Mouse (Mus musculus): Measurements from ENCODE around the gene Kit. TPM values are rescaled to one million over a fixed set of nuclear protein-coding genes. Genes with fewer than 3 reads are reported as not detected.

Kit gene
- total RNA-seq (2021), result 10 to 100 TPM; 84.4 to 91.7 TPM
- long read RNA-seq, full-length matches to known transcripts, result 6 of 20 reads
- long read RNA-seq, partial matches to known transcripts, result 13 of 20 reads
- long read RNA-seq, other reads (novel, unspliced or antisense), result 1 of 20 reads

DNA sequence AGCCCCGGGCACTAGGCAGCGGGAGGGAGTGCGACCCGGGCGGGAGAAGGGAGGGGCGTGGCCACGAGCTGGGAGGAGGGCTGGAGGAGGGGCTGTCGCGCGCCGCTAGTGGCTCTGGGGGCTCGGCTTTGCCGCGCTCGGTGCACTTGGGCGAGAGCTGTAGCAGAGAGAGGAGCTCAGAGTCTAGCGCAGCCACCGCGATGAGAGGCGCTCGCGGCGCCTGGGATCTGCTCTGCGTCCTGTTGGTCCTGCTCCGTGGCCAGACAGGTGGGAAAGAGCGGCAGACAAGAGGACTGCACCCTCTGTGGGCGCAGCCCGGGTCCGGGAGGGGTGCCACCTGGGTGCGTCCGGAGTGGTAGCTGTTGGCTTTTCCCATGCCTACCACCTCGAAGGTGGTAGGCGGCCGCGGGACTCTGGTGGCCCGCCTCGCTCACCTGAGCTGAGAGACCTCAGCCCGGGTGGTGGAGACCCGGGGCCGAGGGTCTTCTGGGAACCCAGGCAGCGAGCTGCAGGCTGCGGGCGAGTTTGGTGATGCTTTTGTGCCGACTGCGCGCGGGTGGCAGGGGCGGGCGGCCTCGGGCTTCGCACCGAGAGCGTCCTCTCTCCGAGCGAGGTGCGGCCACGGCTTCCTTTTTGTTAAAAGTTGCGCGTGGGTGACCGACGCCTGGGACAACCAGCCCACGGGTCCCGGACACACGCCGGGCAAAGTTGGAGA, at the start of gene Kit:
TSS of gene Kit (plus strand) at position 65 of the 715 bp plus-strand sequence.
- peak; percentile 73 to 82 for DNase-seq (ENCODE audit: low spot score in 2 of 2)

DNA sequence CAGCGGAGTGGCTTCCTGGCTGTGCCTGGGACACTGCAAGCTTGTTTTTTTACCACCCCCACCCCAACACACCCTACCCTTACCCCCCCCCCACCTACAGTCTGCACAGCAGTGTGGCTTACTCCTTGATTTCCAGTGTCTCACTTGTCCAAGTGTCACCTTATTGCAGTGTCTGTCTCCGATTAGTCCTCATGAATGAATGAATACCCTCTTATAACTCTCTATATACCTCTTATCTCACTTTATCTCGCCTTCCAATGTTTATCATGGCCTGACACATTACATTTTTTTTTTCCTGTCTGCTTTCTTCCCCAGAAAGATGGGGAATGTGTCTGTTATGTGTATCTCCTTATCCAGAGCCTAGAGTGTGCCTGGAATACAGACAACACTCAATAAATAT, 38.6 kb upstream of the Kit start:
- no peak for DNase-seq (ENCODE audit: low spot score in 2 of 2)

DNA sequence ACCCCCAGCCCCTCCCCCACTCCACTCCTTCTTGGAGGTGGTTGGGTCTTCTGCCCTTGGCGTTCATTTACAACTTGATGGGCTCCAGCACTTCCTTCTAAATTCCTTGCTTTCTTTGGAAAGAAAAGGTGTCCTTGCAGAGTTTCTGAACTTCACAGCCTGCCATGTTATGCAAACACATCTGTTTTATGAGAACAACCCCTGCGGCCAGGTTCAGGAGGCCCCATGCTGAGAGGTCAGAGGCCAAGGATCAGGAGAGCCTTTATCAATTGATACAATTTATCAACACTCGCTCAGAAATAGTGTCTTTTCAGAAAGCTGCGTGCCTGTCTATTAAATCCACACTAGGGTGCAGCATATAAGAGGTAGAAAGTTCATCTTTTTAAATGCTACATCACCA, 37.0 kb upstream of the Kit start:
- DNase-seq (ENCODE audit: low spot score in 2 of 2), result no peak

DNA sequence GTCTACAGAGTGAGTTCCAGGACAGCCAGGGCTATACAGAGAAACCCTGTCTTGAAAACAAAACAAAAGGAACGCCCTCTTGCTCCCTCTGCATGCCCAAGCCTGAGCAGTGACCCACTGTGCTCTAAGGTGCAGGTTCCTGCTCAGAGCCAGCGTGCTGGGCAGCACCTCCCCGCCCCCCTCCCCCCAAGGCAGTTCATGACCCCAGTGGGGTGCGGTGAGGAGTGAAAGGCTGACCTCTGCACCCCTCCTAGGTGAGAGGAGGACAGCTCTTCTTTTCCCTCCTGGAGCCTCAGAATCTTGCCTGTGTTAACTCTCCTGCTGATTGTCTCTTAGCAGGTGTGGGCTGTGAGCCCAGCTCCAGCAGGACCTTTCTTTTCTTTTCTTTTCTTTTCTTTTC, 36.3 kb upstream of the Kit start:
- DNase-seq (ENCODE audit: low spot score in 2 of 2), result no peak

DNA sequence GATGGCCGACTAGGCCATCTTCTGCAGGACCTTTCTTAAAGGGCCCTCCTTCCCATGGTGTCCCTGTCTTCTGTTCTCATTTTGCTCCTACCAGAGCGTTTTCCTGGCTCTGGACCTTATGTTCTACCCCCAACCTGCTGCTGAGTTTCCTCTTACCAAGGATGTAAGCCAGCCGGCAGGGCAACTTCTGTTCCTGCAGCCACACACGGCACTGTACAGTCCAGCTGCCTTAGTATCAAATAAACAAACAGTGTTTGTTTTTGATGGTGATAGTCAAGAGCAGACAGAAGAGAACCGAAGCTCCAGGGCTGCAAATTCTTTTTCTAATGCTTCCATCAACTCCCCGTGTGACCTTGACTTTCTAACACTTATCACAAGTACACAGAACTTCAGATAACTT, 35.6 kb upstream of the Kit start:
- no peak for DNase-seq (ENCODE audit: low spot score in 2 of 2)

DNA sequence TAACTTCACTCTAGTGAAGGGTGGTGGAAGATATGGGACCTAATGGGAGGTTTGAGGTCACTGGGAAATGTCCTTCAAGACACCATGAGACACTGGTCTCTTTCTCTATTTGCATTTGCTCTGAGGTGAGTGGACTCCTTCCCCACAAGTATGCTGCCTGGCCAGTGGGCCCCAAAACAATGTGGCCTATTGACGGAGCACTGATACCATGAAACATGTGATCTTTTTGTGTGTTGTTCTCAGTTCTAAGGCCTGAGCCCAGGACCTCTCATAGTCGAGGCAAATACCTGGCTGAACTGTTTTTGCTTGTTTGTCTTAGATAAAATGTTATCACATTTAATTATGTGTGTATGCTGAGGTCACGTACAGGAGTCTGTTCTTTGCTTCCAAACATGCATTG, 31.0 kb upstream of the Kit start:
- DNase-seq (ENCODE audit: low spot score in 2 of 2), result no peak

DNA sequence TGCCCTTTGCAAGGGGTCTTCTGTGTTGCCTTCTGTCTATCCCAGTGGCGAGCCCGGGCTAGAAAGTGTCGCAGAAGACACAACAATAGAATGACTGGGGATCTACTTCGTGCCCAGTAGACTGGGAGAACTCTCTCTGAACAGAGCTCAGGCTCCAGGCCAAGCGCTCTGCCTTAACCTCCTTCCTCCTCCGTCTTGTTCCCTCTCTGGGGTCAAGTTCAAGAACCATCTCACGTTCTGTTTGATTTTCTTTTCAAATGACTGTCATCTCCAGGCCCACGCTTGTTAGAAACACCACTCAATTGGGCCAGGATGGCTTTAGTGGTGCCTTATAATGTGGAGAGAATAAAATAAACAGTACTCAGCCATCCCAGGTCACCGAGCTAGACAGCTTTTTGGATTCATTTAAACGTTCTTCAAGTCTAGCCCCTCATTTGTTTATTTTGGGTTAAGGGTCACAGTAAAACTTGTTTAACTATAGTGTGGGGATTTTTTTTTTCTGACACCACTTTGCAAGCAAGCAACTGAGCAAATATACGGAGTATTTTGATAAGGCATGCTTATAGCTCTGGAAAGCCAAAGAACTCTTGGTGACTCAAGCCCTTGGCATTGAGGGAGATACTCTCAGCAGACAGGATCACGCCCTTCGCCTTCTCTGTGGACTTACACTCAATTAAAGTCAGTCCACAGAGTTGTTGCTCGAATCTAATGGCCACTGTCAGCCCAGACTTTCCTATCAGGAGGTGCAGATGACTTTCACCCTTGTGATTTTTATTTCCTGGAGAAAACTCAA, 30.0 kb upstream of the Kit start:
- no peak for DNase-seq (ENCODE audit: low spot score in 2 of 2)

DNA sequence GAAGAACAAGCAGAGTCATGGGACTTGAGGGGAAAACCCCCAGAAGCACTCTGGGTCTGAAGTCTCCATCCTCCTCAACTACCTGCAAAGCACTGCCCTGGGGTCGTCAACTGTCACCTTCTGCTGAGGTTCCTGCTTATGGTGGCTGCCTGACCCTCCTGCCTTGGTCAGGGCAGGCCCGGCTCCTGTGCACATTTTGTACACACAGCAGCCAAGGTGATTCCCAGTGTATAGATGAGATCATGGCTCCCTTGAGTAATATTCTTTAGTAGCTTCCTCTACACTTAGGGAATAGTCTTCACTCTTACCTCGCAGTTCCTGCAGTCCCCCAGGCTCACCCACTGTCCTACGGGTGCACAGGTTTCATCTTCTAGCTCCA, 29.5 kb upstream of the Kit start:
- no peak for DNase-seq (ENCODE audit: low spot score in 2 of 2)

DNA sequence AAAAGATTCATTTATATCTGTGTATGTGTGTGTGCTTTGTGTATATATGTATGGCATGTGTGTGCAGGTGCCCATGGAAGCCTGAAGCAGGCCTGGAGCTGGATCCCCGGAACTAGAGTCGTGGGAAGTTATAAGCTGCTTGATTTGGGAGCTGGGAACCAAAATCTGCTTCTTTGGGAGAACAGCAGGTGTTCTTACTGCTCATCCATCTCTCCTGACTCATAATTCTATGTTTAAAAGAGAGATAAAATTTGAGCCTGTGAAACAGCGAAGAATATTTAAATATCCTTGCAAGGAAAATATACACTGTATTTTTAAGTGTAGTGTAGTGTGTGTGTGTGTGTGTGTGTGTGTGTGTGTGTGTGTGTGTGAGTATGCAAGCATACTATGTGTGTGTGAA, 21.7 kb upstream of the Kit start:
- no peak for DNase-seq (ENCODE audit: low spot score in 2 of 2)

DNA sequence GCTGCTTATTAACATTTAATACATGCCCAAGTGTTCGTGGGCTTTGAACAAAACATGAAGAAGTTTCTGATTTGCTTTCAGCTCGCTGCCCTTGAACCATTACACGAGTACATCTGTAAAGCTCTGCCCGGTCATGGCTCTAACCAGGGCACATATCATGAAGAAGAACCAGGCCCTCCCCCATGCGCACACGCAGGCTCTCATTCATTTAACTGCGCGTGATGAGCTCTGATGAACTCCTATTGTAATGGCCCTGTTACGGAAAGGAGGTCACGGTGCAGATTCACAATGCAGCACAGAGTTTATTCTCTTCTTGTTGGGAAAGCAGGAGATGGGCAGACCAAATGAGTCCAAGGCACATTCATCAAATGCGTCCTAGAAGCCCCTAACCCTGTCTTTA, 17.1 kb upstream of the Kit start:
- DNase-seq (ENCODE audit: low spot score in 2 of 2), result no peak

DNA sequence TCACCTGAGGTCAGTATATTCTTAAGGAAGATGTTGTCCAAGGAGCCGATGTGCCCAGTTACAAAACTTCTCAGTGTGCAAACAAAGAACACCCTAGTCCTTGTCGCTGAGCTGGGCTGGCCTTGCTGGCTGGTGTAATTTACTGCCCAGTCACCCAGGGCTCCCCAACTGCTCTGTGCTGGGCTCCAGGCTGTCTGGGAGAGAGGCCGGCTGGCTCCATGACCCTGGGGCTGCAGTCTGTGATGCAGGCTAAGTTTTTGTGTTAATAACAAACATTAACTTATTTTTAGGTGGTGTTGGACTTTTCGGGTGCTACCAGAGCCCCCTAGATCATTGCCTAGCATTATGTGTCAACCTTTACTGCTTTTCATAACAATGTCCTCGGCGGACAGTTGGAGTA, 15.4 kb upstream of the Kit start:
- DNase-seq (ENCODE audit: low spot score in 2 of 2), result no peak

DNA sequence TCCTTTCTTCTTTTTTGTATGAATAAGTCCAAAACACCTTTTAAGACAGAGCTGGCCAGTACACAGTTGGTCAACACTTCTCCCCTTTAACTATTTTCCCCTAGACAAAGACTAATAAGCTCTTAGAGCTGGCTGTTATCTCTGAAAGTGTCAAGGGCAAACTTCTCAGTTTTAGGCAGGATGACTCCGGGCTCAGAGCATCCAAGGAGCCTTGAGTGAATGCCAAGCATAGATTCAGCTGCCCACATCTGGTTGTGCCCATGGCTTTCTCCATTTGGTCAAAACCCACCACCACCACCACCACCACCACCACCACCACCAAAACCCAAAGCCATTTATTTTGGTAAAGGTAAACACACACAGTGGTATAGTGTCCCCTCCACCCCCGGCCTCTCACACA, 13.5 kb upstream of the Kit start:
- DNase-seq (ENCODE audit: low spot score in 2 of 2), result no peak

DNA sequence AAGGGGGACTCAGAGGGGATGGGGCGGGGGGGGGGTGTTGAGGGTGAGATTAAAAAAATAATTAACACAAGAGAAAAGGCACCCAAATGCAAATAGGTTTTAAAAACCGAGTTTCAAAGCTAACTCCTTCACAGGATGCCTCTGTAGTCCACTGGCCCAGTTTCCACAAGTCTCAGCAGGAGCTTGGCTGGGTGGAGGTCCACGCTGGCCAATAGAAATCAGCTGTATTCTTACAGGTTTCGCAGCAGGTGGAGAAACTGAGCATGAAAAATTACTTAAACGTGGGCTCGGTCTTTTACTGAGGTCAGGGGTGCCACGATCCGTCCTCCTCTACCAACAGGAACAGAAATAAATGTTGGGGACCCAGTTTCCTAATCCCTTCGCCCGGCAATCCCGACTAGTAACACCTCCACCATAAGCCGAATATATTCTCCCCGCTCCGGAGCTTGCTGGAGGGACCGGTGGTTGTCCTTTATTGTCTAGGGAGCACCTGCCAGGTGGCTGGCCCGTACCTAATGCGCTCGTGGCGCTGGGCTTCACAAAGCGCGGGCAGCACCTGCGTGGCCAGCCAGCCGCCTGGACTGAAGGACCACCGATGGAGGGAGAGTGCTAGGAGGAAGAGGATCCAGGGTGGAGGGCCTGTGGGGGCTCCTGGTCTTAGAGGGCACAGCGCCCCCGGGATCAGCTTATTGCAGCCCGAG, 415 bp upstream of the Kit start:
- DNase-seq (ENCODE audit: low spot score in 2 of 2), result no peak

DNA sequence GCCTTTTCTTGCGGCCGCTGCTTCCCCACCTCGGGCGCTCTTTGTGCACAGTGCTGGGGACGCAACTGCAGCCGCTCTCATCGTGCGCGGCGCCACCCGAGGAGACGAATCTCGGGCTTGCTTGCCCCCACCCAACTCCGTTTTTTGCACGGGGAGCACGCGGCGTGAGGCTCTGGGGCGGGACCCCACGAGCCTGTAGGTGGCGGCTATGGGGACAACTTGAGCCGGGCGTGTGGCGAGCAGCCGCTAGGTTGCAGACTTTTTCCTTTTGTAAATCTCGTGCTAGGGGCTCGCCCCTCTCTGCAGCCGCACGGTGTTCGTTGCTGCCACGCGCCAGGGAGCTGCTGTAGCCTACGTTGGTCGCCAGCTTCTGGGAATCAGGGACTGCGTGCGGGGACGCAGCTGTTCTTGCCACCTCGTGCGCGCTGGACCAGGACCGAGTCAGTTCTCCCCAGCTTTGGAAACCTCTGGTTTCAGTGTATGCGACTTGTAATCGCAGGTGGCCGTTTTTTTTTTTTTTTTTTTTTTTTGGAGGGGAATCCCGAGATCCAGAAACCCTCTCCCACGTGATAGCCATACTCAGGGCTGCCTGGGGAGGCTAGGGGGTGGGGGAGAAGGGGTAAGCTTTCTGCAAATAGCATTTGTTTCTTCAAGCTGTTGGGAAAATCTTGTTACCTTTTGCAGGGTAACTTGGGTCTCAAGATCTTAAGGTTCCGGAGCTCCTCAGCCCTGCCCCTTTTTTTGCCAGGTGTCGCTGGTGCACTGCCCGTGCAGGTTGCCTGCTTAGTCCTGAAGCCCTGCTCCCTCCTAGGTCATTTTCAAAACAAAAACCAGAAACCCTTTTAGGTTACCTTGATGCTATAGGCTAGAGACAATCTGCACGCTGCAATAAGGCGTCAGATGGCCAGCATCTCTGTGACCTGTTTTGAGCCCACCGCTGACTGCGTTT, 1.1 kb downstream of the Kit start:
- DNase-seq (ENCODE audit: low spot score in 2 of 2), result peak; percentile 52 to 72

DNA sequence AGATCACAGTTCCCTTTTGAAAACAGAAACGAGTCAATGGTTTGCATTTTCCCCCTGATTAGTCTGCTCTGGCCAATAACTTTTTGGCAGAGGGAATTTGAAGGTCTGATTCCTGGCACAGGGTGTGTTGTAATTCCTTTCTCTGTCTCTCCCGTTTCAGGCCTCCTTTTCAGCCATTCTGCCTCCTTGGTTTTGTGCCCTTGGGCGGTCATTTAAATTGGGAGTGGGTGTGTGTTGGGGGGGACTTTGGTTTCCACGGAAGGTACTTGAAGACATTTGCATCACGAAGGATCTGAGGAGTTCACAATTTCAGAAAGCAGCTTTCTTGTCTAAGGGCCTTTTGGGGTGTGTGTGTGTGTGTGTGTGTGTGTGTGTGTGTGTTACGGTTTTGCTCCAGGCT, 2.0 kb downstream of the Kit start:
- DNase-seq (ENCODE audit: low spot score in 2 of 2), result no peak

DNA sequence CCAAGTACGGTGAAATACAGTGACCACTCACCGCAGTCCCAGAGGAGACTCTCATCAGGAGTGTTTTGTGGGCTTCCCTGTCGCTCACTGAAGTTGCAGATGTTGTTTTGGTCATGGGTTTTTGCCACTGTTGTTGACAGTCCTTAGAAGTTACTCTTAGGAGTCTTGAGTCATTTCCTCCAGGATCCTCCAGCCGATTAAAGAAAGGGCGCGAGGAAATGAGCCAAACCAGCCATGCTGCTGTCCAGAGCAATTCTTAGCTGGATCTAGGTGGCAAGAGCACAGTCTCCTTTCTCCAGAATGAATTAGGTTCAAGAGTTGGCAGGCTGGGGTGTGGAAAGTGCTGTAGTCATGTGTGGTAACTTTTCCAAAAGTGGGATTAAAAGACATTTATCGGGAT, 3.4 kb downstream of the Kit start:
- DNase-seq (ENCODE audit: low spot score in 2 of 2), result no peak

DNA sequence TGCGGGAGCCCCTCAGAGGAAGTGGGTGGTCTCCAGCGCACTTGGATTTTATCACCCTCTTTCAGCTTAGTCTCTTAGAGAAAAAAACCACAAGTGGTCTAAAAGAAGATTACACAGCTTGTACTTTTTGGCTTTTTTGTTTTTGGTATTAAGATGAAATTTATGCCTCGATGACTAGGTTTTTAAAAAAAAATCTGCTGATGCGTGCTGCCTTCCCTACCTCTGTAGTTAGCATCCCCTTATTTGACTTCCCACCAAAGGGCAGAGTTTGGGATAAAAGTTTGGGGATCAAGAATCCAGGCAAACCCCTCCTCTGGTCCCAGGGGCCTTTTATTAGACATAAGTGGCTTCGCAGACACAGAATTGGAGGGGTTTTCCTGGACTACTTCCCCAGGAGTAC, 4.5 kb downstream of the Kit start:
- no peak for DNase-seq (ENCODE audit: low spot score in 2 of 2)

DNA sequence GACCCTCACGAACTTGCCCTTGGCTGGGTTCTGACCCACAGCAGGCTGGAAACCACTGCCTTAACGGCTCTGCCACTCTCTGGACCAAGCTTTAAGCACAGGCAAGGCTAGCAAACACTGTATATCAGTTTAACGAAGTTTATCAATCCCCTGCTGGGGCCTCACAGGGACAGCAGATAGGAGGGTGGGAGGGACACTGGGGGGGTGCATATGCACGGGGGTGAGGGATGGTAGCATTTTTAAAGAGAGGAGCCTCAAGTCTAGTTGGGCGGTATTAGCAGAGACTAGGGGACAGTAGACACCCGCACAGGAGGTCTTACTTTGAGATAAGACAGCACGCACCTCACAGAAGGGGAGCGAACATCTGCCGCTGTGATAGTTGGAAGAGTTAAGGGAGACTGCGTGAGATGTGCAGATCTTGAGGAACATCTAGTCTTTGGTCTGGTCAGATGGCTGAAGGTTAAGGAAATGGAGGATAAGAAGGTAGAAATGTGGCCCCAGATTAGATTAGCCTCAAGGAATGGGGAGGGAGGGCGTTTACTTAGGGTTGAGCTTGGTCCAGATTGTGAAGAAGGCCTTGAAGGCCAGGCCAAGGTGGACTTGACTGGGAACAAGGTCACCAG, 5.0 kb downstream of the Kit start:
- no peak for DNase-seq (ENCODE audit: low spot score in 2 of 2)

DNA sequence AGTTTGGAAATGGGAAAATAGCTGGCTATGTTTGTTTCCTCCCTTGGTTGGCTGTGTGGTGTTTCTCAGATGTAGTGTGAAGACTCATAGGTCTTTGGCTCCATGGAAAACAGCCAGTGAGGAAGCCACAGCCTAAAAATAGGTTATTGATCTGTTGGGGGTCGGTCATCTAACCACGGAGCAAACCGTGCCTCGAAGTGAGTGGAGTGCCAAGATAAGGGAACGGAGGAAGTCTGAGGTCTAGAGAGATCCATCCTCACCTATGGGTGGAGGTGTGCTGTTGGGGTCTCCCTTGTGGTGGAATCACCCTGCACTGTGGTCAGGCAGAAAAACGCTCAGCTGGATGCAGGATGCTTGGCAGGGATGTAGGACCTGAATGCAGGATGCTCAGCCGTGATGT, 7.2 kb downstream of the Kit start:
- DNase-seq (ENCODE audit: low spot score in 2 of 2), result no peak

DNA sequence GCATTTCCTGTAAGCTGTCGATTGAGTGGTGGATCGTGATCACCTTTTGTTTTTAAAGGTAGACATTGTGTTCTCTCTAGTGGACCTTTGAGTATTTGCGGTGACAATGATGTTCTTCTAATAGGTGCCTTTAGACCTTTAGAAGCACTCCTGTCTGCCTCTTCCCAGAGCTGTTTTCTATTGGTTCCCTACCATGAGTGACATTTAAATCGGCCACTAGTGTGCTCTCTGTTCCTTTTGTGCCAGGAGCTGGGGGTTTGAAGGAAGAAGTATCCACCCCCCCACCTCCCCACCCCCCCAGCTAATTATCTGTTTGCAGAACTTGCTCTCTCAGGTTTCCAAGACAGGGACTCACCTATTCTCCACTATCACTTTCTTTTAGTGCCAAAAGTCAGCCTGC, 13.1 kb downstream of the Kit start:
- no peak for DNase-seq (ENCODE audit: low spot score in 2 of 2)

Measured in layer of hippocampus, postnatal 10 days (tissue).